Mouse (Mus musculus) kidney, adult 8-10 months (tissue): ENCODE measurements around the gene Bloc1s3.
"Not testable (repeated sequence)": the region's sequence is repeated elsewhere in the genome, so short reads cannot be mapped to it uniquely, and the experiment has no call there.

Source experiments
- DNase-seq, 2 experiments: peaks; one replicate each; pipeline ENCODE4 v3.0.0; 2022

The Bloc1s3 gene

DNA sequence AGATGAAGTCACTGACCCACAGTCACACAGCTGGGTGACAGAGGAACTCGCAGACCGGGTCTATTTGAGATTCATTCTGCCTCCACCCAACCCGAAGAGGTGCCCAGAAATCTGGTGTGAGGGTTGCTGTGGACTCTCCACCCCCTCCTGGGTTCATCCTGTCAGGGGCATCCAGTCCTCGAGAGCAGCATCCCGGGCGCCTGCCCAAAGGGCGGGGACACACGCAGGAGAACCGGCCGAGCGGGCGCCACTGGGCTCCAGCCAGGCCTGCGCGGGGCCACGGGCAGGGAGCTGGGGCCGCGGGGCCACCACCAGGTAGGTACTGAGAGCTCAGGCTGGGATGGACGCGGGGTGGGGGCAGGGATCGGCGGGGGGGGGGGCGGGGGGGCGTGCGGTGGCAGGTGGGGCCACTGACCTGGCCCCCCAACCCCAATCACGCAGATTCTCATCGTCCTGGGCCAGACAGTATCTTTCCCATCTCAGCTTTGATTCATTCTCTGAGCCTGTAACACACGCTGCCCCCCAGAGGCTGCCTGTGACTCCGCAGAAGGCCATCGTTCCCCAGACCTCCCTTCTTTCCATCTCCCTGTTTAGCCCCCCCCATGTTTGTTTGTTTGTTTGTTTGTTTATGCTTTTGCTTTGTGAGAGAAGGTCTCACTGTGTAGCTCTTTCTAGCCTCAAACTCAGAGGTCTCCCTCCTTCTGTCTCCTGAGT, 9.6 kb upstream of the Bloc1s3 start, which contains the start of gene Nkpd1:
Gene Nkpd1, plus strand, starts transcription at position 187 of the 714 bp plus-strand sequence.
- DNase-seq: no peak

DNA sequence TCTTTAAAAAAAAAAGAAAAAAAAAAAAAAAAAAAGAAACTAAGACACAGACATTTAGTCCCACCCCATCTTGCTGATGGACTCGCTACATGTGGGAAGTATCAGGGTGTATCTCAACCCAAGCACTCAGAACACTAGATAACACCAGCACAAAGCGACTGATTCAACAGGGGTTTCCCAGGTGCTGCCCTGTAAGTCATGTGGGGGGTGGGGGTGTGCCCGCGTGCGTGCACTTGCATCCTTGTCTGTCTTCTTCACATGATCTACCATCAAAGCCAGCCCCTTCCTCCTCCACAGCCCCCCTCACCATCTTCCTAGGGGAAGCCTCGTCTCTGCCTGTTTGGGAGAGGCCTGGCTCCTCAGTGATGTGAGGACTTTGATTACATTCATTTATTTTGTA, 4.2 kb upstream of the Bloc1s3 start:
- DNase-seq: no peak

DNA sequence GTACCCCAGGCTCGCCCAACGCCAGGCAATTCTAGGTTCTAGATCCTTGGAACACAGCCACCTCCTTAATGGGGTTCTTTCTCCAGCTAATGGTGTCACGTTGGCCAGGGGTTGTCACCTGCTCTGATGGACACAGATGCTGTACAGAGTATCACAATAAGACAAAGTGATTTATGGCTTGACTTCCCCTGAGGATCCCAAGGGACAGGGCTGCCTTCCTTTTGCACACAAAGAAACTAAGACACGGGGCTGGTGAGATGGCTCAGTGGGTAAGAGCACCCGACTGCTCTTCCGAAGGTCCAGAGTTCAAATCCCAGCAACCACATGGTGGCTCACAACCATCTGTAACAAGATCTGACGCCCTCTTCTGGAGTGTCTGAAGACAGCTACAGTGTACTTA, 3.8 kb upstream of the Bloc1s3 start:
- DNase-seq: not testable (repeated sequence)

DNA sequence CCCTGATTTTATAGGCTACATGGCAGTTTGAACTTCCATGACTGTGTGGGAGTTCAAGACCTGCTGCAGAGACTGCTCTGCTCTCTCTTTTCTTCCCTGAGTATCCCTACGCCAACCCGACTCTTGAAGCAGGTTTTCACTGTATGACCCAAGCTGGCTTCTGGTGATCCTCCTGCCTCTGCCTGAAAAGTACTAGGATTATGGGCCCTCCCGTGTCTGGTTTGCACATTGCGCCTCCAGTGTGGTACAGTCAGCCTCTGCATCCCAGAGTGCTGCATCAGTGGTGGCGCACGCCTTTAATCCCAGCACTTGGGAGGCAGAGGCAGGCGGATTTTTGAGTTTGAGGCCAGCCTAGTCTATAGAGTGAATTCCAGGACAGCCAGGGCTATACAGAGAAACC, 1.6 kb upstream of the Bloc1s3 start:
- no peak for DNase-seq

DNA sequence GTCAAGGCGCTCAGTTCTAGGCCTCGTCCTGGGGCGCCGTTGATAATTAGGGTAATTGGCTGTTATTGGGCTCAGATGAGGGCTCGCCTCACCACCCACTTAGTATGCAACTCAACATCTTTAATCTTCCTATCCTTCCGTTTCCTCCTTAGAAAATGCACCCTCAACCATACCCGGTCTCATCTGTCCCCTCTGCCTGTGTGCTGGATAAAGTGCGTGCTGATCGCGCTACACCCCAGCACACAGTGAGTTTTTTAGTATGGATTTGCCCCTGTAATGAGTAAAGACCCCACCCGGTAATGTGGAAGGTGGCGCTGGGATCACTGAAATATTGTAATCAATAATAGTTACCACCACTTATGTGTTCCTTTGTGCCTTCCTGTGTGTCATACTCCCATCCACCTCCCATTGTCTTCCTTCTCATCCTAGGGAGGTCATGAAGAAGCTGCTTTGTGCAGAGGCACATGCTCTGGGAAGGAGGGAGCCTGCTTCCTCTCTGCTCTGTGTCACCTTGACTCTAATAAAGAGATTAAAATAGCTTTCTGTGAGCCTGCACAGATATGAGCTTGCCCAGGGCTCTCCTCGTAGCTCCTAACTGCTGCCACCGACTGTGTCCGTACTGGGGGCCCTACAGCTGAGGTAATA, 879 bp upstream of the Bloc1s3 start:
- no peak for DNase-seq

DNA sequence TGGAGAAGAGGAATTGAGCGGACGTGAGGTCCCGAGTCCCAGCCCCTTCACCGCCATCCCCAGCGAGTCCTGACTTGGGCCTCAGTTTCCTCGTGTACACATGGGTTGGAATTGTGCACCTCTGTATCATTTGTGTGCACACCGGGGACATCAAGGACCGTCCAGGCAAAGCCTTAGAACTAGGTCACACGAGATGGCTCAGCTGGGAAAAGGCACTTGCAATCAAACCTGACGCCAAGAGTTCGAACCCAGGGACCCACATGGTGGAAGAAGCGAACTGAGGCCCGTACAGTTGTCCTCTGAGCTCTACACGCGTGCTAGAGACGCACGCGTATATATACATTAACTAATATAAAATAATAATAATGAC, 570 bp downstream of the Bloc1s3 start:
- DNase-seq: no peak

DNA sequence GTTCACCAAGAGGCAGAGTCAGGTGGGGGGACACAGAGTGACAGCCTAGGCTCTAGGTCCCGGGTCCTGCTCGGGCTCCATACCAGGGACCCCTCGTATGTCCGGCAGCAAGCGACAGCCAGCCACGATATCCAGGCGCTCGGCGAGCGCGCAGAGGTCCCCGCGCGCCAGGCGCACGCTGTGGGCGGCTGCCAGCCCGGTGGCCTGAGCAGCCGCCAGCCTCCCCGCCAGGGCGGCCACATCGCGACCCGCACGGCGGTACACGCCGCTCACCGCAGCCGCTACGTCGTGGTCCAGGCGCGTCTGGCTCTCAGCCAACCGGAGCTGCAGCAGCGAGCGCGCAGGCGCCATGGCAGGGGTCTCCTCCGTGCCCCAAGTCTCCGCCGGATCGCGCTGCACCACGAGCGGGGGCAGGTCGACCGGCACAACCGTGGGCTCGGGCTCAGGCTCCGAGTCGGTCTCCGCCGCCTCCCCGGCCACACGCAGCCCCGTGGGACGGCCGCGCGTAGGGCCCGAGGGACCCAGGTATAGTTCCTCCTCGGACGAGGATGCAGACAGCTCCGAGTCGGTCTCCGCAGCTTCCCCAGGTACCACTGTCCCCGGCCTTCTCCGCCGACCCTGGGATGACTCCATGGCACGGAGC, 1.1 kb downstream of the Bloc1s3 start:
- peak in 1 of 2 experiments; percentile 28 for DNase-seq

DNA sequence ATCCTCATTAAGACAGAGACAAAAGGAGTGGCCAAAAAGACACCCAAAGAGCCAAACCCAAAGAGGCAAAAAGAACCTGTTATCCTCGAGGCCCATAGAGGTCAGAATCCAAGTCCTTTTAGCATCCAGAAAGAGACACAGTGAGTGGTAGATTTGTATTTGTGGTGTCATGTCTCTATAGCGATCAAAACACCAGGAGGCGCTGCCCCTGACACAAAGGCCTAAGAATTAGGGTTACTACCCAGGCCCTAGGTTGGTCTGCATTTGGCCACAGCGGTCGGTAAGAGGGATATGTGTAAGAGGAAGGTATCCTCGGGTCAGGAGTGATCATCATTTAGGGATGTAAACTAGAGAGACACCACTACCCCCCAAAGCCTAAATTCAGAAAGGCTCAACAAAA, 1.8 kb downstream of the Bloc1s3 start:
- no peak for DNase-seq

DNA sequence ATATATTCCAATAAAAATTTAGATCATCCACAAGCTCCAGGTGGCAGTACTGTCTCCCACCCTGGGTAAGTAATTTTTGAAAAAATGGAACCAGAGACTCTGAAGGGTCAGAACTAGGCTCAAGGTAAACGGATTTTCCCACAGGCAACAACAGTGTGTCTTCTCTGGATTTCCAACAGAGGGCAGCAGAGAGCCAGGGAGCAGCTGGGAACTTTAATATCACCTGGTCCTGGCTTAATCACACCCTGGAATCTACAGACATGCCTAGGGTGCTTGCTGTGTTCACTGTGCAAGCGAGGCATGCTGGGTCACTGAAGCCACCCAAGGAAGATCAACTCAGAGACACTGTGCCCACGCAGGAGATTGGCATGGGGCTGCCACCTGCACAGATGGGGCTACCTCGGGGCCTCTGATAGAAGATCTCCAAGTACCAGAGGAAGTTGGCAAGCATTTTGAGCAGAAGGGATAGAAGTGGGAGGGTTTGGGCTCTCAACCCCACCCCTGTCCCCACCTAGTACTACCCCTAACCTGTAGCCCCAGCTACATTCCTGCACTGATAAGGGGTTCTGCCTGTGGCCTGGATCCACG, 4.6 kb downstream of the Bloc1s3 start:
- DNase-seq: peak; percentile 39 to 51

DNA sequence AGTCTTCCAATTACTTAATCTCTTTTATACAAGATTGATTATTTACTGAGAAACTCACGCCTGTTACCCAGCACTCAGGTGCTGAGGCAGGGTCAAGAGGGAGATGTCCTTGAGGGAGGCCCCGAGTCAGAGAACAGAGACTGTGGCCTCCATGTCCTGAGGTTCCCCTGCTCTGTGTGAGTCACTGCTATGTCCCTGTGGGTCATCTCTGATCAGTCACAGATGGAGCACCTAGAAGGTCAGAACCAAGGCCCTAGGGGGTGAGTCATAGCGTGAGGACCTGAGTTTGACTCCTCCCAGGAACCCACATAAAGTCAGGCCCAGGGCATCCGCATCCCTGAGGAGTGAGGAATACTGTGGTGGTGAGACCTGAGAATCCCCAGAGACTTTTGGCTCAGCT, 6.5 kb downstream of the Bloc1s3 start:
- no peak for DNase-seq

DNA sequence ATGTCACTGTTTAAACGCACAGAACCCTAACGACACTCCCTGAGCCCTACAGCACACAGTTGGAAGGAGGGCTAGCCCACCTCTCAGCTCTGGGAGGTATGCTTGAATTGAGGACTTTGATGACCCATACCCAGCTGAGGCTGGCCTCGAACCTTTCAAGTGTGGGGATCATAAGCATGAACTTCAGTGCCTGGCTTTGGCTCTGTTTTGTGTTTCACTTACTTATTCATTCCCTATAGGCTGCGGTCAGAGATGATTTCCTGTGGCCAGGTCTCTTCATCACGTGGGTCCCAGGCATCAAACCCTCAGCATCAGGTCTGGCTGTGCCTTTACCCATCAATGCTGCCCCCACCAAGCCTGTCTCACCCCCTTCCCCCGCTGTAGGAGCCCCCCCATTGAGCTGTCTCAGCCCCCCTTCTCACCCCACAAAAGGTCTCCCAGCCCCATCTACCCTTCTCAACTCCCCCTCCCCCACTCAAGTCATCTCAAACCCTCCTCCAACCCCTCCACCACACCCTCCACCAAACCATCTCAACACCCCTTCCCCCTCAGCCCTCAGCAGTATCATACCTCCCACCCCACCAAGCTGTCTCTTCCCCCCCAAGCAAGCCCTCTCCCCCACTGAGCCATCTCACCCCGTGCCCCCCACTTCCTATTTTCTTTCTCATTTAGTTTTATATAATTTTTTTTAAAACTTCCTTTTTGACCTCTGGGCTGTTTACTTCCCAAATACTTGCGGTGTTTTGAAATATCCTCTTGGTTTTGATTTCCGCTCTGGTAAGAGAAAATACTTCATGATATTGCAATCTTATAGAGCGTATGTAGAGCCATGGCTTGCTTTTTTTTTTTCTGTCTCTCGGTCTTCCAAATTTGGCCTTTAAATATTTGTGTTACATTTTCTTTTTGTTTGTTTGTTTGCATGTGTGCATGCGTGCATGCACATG, 7.5 kb downstream of the Bloc1s3 start:
- DNase-seq: no peak

DNA sequence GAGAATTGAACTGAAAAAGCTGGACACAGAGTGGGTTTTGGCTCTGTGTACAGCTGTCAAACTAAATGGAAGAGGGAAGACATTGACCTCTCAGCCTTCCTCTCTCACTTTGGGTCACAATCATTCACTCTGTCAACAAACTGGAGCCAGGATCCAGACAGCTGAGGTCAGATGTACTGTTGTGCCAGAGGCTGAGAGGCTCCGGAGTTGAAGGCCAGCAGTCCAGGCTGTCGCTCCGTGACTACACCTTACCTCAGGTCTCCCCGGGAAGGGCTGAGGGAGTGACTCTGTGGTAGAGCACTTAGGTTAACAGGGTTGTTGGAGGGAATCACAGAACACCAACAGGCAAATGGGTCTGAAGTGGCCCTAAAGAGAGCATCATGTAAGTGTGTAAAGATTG, 9.8 kb downstream of the Bloc1s3 start:
- DNase-seq: peak; percentile 30 to 43

DNA sequence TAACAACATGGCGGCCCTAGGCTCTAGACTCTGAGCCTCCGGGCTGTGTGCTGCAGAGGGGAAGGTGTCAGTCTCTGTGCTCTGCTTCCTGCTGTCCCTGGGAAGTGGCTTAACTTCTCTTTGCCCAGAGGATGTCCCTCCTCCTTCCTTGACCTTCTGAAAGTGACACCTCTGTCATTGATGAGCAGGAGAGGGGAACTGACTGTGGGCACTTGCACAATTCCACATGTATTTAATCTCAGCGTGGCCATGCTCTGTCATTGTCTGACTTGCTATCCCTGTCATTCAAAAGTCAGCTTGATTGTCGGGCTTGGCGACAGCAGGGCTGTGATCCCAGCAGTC, 12.0 kb downstream of the Bloc1s3 start:
- no peak for DNase-seq

DNA sequence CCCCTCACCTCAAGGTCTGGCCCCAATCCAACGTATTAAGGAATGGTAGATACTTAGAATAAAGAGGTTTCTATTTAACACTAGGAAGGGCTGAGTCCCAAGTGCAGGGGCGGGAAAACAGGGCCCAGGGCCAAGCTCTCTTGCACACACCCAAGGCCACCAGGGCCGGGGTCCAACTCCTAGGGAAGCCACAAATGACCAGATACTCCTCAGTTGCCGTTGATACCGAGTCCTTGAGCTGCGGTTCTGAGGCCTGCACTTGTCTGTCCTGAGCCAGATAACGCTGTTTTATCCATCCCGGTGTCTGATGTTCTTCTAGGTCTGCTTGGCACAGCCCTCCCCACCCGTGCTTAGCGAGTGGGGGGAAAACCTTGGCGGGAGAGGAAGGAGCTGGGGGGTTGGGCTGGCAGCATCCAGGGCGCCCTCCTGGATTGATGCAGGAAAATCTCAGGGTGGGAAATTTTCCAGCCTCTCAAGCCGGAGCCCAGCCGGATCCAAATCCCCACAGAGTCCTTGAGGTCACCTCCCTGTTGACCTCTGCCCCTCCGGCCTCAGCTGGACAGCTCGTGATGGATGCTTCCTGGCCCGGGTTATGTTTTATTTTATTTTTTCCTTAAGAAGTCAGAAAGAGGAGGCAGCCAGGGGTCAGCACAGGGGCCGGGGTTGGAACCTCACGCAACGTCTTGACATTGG, 12.5 kb downstream of the Bloc1s3 start:
- DNase-seq: peak; percentile 76 to 84

DNA sequence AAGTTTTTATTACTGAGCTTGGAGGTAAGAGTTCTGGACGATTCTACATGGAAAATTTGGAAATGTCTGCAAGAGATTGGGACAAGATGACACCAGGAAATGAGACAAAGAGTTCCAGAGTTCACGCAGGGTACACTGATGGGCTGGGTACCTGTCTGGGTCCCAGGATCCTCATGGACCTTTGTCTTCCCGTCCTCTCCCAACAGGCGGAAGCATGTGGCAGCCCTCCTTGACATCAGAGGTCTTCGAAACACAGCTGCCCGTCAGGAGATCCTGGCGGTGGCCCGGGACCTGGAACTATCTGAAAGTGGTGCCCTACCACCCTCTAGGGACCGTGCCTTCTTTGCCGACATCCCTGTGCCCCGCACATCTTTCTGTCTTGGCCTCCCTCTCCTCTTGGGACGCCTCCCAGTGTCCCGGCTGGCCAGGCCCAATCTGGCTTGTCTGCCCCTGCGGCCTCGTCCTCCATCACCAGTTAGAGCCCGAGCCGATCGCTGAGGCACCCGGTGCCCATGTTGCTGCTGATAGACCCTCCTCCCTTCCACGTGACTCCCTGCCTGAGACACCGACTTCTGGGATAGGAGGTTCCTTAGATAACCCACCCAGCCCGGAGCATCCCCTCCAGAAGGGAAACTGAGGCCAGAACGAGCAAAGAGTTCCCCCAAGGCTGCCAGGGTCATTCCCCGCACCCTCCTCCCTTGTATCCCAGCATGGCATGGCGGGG, 13.3 kb downstream of the Bloc1s3 start:
- peak; percentile 27 to 48 for DNase-seq

DNA sequence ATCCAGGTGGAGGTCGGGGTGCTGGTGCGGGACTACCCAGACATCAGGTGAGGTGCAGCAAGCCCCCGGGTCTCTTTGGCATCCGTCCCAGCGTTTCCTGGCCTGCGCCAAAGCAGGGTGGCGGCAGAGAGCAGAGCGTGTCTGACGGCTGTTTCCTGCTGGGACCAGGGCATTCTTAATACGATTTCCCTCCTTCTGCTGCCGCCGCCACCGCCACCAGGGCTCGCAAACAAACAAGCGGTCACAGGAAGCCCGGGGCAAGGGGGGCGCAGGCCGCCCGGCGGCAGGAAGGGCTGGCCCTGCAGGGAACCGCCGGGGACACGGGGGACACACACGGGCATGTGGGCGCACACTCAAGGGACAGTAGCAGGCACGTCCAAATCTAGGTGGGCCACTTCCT, 16.4 kb downstream of the Bloc1s3 start:
- DNase-seq: peak; percentile 71 to 80

DNA sequence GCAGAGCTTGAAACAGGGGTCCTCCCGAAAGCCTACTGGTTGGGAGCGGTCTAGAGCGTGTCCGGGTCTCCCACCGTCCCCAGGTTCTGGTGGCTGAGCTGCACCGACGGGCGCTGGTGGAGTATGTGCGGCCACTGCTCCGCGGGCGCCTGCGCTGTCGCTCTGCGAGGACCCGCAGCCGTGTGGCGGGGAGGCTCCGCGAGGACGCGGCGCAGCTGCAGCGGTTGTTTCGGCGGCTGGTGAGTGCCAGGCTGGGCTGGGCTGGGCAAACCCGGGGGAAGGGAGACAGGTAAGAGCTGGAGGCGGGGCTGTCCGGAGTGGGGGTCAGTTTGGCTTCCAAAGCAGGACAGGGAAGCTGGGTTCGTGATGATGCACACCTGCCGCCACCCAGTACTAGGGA, 18.6 kb downstream of the Bloc1s3 start:
- DNase-seq: no peak

DNA sequence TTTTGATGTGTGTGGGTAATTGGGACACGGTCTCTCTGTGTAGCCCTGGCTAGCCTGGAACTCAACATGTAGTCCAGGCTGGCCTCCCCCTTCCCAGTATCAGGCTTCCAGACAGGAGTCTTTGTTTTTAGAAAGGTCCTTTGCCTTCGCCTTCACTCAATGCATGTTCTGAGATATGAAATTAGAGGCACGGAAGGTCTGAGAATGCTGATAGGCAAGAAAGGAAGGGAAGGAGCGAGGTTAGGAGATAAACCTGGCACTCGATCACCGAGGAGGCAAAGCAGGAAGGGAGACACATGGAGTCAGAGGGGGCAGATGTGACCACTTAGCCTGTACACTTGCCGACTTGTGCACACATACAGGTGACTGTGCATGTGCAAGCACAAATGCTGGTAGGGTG, 21.6 kb downstream of the Bloc1s3 start:
- no peak for DNase-seq

DNA sequence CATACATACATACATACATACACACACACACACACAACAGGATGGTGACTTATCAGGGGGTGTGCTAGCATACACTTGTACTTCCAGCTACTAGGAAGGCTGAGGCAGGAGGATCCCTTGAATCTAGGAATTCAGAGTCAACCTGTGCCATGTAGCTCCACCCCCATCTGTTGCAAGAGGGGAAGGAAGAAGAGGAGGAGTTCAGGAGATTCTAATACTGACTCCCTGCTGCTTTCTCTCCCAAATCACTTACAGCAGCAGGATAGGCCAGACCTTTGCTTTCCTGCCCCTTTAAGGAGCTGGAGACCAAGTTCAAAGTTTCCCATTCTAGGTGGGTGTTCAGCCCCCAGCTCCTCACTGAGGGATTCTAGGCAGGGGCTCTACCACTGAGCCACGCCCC, 22.7 kb downstream of the Bloc1s3 start:
- no peak for DNase-seq

DNA sequence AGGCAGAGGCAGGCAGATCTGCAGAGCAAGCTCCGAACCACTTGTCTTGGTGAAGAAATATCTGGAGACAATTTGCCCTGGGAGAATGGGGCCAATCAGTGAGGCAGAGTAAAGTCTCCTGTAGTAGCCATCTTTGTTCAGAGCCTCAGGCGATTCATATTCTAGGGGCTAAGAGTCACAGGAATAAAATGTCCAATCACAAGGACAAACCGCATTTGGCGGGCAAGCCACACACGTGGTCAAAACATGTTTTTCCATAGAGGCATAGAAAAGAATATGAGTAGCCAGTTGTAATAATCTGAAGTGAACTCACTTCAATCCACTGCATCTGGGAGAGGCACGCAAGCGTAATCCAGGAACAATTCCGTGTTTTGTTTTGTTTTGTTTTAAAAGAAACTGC, 24.9 kb downstream of the Bloc1s3 start:
- DNase-seq: no peak

DNA sequence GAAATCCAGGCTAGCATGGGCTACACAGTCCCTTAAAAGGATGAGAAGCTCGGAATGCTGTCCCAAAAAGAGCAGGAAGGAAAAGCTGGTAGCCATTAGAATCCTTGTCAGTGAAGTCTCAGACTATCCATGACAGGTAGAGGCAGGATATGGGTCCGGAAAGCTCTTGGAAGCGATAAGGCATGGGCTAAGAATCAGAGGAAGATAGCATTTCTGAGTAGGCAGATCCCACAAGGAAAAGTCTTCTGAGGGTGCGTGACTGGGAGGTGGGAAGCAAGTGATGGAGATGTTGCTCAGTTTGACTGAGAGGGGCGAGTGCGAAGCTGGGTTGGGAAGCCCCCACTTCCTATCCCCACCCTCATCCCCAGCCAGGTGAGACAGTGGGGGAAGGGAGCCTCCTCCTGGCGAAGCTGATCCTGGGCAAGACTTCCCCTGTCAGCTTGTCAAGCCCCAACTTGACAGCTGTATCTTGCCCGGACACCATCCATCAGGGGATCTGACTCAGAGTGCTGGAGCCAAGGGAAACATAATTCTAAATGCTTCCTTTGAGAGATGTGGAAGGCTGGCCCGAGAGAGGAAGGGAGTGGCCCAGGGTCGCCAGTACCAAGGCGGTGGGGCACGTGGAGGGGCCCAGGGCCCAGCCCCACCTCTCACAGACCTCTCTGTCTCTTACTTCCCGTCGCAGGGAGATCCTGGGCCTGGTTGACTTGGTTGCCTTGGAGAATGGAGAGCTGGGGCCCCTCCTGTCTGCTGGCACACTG, 30.4 kb downstream of the Bloc1s3 start:
- peak; percentile 63 to 76 for DNase-seq
